Mouse (Mus musculus): ENCODE measurements at regions not wholly inside any gene's neighbourhood (a gene's known extent, or its start where the extent isn't known, plus 50 kb on each side); places are given as distances from the start of the nearest gene placed in this dataset.

DNA sequence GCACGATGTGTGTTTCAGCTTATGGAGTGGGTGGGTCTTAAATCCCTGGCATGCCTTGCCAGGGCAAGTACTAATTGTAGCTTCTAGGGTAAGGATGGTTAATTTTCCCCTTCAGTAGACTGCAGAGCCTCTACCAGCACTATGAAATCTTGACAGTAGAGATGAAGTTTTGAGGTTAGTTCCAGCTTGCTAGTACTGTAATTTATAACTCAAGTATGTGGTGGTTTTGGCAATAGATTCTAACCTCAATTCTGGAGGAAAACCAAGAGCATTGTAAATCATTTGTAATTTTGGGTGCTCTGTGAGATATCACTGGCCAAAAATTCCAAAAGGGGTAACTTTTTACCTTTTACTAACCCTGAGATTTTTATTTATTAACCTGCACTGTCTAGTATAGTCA lies 164.3 kb upstream of the Ednrb start:
- no peak for DNase-seq (ENCODE audit: low read depth, low spot score)

- no peak for DNase-seq (ENCODE audit: low read depth, low spot score)
Observed at GRCm38 (mm10) chr14:104006426-104006825, 162.2 kb upstream of the Ednrb start.

- DNase-seq (ENCODE audit: low read depth, low spot score), result no peak
Observed at GRCm38 (mm10) chr14:104005132-104005531, 160.9 kb upstream of the Ednrb start.

DNA sequence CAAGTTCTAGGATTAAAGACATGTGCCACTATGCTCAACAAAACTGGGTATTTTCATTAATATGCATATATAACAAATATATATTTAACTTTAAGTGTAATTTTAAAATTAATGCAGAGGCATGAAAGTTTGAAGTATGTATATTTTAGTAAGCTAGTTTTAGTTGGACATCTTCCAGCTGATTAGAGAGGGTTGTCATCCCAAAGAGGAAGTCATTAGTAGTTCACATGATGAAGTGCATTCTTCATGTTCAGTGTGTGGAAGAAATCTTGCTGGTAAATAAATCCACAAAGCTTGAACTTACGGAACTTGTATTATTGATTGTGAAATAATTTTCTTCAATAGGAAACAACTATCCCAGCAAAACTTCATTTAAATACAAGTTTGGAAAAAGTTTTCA lies 158.2 kb upstream of the Ednrb start:
- DNase-seq (ENCODE audit: low read depth, low spot score), result no peak

- no peak for DNase-seq (ENCODE audit: low read depth, low spot score)
Observed at GRCm38 (mm10) chr14:103990418-103990817, 146.2 kb upstream of the Ednrb start.

GRCm38 (mm10) chr14:103989949-103990348 lies 145.7 kb upstream of the Ednrb start:
- DNase-seq (ENCODE audit: low read depth, low spot score), result no peak

DNA sequence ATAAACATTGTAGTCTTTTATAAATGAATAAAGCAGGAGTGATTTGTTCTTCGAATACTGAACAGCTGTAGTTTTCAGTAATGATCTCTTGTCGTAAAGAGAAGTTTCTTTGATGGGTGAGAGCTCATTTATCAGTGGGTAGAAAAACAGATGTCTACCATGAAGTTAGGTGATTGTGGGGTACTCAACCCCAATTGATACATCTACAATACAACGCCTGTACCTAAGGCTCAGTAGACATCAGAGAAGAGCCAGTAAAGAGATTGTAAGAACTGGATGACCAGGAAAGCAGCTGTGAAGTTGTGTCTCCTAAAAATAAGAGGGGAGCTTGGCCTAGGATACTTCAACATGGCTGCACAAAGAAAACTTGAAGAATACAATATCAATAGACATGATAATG lies 143.1 kb upstream of the Ednrb start:
- no peak for DNase-seq (ENCODE audit: low read depth, low spot score)

GRCm38 (mm10) chr14:103984349-103984748 lies 140.1 kb upstream of the Ednrb start:
- no peak for DNase-seq (ENCODE audit: low read depth, low spot score)

GRCm38 (mm10) chr14:103978808-103979207 lies 134.6 kb upstream of the Ednrb start:
- no peak for DNase-seq (ENCODE audit: low read depth, low spot score)

DNA sequence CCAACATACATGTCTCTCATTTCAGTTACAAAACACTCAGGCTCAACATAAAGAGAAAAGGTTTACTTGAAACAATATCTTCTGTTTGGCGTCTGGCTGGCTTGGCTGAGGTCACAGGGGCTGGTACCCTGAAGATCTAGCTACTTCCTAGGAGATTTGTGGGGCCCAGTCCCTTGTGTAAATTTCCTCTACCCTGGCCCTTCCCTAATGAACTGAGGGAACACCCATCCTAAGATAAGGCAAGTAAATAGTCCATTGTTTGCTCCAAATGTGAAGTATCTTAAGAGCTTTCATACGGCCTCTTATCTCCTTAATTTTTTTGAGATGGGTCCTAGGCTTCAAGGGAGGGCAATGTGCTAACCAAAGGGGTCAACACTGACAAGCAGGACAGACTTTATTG lies 133.6 kb upstream of the Ednrb start:
- DNase-seq (ENCODE audit: low read depth, low spot score), result no peak

DNA sequence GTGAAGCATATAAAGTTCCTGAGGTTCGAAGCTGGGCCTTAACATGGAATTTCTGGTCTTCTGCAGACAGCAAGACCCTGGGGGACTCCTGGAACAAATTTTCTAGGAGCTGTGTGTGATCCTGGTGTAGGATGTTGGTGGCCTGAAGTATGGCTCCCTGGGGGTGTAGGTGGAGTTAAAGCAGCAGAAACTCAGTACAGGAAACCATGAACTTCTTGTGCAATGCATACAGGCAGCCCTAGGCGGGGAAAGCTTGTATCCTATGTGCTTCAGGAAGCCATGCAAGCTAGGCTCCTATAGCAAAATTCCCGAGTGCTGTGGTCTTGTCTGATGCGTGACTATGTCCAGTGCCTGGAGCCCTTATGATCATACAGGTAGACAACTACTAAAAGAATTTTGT lies 129.8 kb upstream of the Ednrb start:
- DNase-seq (ENCODE audit: low read depth, low spot score), result no peak

DNA sequence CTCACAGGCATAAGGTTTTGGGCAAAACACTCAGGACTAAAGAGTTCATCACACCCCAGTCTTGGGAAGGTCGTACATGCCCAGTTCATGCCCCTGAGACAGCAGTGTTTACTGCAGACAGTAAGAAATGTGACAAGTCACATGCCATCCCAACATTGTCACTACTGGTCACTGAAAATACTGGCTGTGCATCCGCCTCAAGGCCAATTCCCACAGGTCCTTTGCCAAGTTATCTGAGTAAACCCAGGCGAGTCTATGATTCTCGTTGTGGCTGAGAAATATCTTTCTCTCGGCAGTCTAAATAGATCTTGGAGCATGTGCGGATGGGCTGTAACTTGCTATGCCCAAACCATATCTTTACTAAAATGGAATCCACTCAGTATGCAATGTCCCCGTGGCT lies 128.9 kb upstream of the Ednrb start:
- DNase-seq (ENCODE audit: low read depth, low spot score), result no peak

GRCm38 (mm10) chr14:103969305-103969704 lies 125.1 kb upstream of the Ednrb start:
- no peak for DNase-seq (ENCODE audit: low read depth, low spot score)

DNA sequence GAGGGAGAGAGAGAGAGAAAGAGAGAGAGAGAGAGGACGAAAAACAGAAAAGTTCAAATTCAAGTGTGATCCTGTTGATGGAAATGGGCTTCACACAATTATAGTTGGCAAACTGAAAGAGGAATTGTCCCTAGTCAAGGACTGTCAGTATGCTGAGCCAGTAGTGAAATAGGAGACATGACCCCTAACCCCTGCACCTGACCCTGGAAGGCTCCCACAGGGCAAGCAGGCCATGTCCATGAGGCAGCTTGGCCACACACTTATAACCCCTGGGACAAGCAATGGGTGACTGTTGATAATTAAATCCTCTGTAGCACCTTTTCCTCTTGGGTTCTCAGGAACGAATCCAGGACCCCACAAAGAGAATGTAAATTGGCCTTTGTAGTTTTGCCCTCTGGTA lies 122.1 kb upstream of the Ednrb start:
- no peak for DNase-seq (ENCODE audit: low read depth, low spot score)

DNA sequence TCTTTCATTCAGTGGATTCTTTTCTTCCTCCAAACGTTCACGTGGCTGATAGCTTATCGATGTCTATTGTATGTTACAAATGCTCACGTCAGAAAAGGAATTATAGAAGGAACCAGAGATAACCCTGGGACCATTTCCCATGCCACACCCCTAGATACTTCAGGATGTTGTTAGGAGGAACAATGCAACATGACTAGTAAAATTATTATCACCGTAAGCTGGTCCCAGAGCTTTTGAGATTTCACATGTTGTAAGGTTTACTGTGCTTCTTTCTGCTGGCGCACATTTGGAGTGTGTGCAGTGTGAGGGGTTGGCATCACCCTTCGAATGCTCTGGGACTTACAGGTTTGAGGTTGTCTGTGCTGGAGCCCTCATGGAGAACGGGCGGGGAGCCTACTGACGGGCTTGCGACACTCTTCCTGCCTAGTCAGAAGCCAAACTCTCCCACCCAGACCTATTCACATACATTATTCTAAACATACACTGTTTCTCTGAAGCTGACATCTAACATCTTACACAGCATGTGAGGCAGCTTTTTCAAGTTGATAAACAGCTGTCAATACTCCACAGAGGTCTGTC lies 118.2 kb upstream of the Ednrb start:
- no peak for DNase-seq (ENCODE audit: low read depth, low spot score)

DNA sequence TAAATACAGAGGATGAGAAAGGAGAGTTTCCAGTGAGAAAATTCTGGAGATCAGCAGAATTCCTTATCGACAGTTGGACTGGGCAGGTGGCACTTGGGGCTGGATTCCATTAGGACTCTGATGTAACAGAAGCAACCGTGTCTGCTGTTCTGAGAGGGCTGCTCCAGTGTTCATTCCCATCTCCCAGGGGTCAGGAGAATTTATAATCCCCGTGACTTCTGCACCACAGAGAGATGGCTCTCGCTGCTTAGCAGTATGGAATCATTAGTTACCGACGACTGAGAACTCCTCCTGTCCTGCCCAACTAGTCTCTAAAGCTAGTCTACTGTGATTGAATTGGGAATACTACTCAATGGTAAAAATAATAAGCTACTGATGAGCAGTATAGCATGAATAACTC lies 107.7 kb upstream of the Ednrb start:
- no peak for DNase-seq (ENCODE audit: low read depth, low spot score)

GRCm38 (mm10) chr14:103949950-103950349 lies 105.7 kb upstream of the Ednrb start:
- no peak for DNase-seq (ENCODE audit: low read depth, low spot score)

- DNase-seq (ENCODE audit: low read depth, low spot score), result no peak
Observed at GRCm38 (mm10) chr14:103948026-103948777, 104.0 kb upstream of the Ednrb start.

DNA sequence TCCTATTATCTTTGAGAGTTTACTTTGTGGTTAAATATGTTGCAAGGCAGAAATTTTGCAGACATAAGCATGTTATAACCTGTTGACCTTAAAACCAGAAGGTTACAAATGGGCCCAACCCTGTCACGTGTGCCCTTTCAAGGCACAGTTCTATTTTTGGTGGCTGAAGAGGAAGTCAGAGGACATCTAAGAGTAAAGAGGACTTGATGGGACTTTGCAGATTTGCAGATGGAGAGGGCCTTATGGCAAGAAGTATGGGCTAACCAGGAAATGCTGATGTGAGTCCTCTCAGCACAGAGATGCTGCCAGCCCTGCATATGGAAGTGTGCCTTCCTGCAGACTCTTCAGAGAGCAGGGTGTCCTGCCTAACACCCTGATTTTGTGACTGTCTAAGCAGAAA lies 101.6 kb upstream of the Ednrb start:
- DNase-seq (ENCODE audit: low read depth, low spot score), result no peak

DNA sequence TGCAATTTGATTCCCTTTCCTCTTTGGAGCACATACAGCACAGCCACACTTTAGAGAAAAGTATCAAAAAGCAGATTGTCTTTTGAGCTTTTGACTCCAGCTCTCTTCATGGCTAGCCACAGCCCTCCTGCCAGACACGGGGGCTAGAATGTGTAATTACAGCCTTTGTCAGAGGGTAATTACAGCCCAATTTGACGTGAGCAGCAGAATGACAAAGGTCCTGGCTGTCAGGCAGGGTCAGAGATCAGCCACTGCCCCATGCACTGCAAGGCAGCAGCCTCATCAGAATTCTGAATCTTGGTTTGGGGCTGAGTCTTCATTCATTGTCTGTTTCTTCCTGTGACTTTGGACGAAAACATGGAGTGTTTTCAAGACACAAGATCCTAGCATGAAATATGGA lies 95.7 kb upstream of the Ednrb start:
- DNase-seq (ENCODE audit: low read depth, low spot score), result no peak

- no peak for DNase-seq (ENCODE audit: low read depth, low spot score)
Observed at GRCm38 (mm10) chr14:103938937-103939336, 94.7 kb upstream of the Ednrb start.

DNA sequence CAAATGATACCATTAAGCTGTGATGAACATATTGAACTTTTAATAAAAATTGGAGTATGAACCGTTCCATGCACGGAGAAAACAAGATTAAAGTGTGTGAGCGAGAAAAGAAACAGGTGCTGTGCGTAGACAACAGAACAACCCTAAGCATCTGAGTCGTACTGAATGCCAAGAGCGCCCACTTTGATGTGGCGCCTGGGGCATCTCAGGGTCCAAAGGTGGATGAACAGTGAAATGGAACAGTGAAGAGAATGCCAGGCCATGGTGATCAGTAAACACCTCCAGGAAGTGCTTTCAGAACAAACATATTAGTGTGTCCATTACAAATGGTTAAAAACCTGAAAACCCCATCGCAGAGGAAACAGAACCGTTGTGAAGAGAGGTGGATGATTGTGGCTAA lies 94.0 kb upstream of the Ednrb start:
- no peak for DNase-seq (ENCODE audit: low read depth, low spot score)

- no peak for DNase-seq (ENCODE audit: low read depth, low spot score)
Observed at GRCm38 (mm10) chr14:103937700-103938099, 93.5 kb upstream of the Ednrb start.

DNA sequence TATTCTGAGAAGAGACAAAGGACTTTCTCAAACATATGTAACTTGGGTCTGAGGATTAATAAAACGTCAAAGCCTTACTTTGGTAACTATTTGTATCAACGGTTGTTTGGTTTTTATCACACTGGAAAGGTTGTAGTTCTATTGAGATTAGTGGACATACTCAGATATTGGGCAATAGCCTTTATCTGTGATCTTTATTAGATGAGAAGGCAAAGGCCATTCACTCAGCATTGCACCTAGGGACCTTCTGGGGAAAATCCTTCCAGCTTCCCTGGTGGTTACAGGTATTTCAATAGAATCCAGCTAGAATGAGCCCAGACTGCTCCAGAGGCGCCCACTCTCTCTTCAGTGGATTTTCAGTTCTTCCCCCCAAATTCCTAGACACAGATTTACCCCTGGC lies 89.6 kb upstream of the Ednrb start:
- DNase-seq (ENCODE audit: low read depth, low spot score), result no peak

All from WW6 (cell line).